Mouse (Mus musculus) midbrain, embryonic 15.5 days (tissue): ENCODE measurements at regions not wholly inside any gene's neighbourhood (a gene's known extent, or its start where the extent isn't known, plus 50 kb on each side); places are given as distances from the start of the nearest gene placed in this dataset.

Experiments used
- ATAC-seq: fragments of 200-750 bp; cut with Nextera tagmentation; replicated peaks from 2 replicates; pipeline ENCODE4 v1.8.0; 2017; ENCODE audit warnings: moderate TSS enrichment
- H3K27ac ChIP-seq: fragments of 300-500 bp; sonication (generic); 2 replicates; pipeline ENCODE4 v1.5.1; 2015; ENCODE audit warnings: mild to moderate bottlenecking, inconsistent platforms
- H3K27me3 ChIP-seq: fragments of 300-500 bp; sonication (generic); replicated peaks from 2 replicates; pipeline ENCODE4 v1.6.1; 2015; ENCODE audit warnings: inconsistent platforms
- H3K36me3 ChIP-seq: fragments of 300-500 bp; sonication (generic); replicated peaks from 2 replicates; pipeline ENCODE4 v1.6.1; 2015; ENCODE audit warnings: inconsistent platforms
- H3K4me1 ChIP-seq: fragments of 300-500 bp; sonication (generic); 2 replicates; pipeline ENCODE4 v1.6.1; 2015; ENCODE audit warnings: inconsistent platforms
- H3K4me2 ChIP-seq: fragments of 300-500 bp; sonication (generic); 2 replicates; pipeline ENCODE4 v1.6.1; 2015; ENCODE audit warnings: inconsistent platforms, mild to moderate bottlenecking, moderate library complexity
- H3K4me3 ChIP-seq: fragments of 300-500 bp; sonication (generic); 2 replicates; pipeline ENCODE4 v1.5.1; 2015; ENCODE audit warnings: mild to moderate bottlenecking, inconsistent platforms
- H3K9ac ChIP-seq: fragments of 300-500 bp; sonication (generic); 2 replicates; pipeline ENCODE4 v1.6.1; 2015; ENCODE audit warnings: mild to moderate bottlenecking, inconsistent platforms
- H3K9me3 ChIP-seq: fragments of 300-500 bp; sonication (generic); 2 replicates; pipeline ENCODE4 v1.6.1; 2016; ENCODE audit warnings: inconsistent platforms
- WGBS: fragments of 180-500 bp; shearing (Covaris S2); methylation state at CpG from one replicate; pipeline ENCODE4 v1.1.7; 2015; ENCODE audit warnings: mixed read lengths; 5-methylcytosine and 5-hydroxymethylcytosine counted together

DNA sequence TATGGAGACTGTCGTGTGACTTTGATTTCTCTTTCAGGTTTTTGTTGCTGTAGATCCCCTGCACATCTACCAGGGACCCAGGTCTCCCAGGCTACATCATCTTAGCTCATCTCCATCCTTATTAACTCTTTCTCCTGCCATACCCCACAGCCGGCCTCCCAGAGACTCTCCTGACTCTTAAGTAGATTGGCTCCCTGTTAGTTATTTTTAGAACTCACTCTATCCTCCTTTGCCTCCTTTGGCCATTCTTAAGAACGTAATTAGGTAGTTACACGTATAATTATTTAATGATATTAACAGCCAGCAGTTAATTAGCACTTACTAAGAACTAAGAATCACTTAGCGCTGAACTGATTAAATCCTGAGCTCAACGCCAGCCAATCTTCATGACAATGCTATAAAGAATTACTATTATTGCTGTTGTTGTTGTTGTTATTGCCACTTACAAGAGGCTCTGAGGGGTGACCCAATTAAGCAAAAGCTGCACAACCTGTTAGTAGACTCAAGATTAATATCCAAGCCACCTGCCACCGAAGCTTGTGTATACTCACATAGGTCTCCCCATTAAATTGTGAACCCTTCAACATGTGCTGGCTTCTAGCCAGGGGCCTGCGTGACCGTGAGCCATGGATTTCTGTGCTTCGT, 63.0 kb upstream of the Msx2 start:
- no peak for ATAC-seq
- WGBS: 71% methylated on average over 10 of the region's 10 CpGs
- Histone ChIP-seq H3K9me3 (no peaks in the 10 kb centered on the region), H3K9ac (no peak overlapping the region), H3K4me3 (no peak overlapping the region), H3K4me1 (no peaks in the 10 kb centered on the region), H3K36me3 (no peaks in the 10 kb centered on the region), H3K27ac (no peak overlapping the region), H3K4me2 (no peak overlapping the region), H3K27me3 (peaks cover 6% of the 10 kb centered on the region; the same call in 1 of the 2 replicates)

DNA sequence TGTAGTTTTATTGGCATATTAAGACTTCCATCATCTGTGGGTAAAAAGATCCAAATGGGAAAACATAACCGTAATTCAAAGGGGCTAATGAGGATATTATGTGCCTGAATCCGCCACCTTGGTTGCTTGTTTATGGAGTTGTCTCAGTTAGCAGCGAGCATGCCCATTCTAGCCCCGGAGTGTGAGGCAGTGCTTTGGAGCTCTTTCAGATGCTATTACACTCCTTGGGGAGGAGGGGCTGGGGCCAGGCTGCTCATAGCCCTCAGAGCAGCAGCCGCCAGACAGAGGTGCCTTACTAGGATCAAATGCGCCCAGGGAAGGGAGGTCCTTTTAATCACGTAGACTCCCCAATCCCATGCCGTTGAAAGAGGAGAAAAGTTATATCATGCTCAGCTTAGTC, 60.9 kb upstream of the Msx2 start:
- Histone ChIP-seq H3K36me3 (no peaks in the 10 kb centered on the region), H3K9ac (no peak overlapping the region), H3K27me3 (peaks cover 6% of the 10 kb centered on the region; the same call in 1 of the 2 replicates), H3K4me2 (no peak overlapping the region), H3K4me3 (no peak overlapping the region), H3K9me3 (no peaks in the 10 kb centered on the region), H3K4me1 (no peaks in the 10 kb centered on the region), H3K27ac (no peak overlapping the region)
- no peak for ATAC-seq
- whole genome bisulfite sequencing: 51% methylated on average over 8 of the region's 8 CpGs

DNA sequence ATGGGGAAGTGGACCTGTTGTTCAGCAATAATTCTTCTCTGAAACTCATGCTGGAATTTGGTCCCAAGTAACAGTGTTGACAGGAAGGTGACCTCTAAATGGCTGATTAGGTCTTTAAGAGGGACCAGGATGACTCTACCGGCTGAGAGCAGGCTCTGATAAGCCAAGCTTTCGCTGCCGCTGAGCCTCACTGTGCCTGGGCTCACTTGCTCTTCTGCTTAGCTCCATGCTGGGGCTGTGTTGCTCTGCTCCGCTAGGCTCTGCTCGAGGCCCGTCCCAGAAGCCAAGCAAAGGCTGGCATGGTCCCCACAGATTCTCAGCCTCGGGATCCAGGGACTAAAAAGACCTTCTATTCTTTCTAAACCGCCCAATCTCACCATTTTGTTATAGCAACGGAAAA, 54.0 kb upstream of the Msx2 start:
- H3K9me3 ChIP-seq: no peaks in the 10 kb centered on the region
- WGBS: 84% methylated on average over 9 of the region's 9 CpGs

DNA sequence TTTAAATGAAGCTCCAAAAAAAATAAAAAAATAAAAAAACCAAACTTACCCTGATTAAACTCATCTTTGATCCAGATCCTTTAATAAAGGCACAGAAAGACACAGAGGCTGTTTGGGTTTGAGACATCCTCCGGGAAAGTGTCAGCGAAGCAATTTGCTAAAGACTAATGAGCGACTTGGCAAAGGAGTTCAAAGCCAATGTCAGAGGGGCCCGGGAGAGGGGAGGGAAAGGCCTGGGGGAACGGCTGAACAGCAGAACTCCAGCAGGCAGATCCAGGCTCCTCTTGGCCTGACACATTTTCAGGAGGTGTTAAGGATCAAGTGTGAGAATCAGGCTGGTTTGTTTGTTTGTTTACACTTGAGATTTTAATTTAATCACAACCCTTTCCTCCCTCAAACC, 49.9 kb upstream of the Msx2 start:
- WGBS: 30% methylated on average over 5 of the region's 5 CpGs
- no peaks in the 10 kb centered on the region for H3K27me3 ChIP-seq

More for the DNA sequence above, 54.0 kb upstream of the Msx2 start:
- Histone ChIP-seq H3K36me3 (no peaks in the 10 kb centered on the region), H3K4me1 (no peaks in the 10 kb centered on the region), H3K9ac (no peak overlapping the region), H3K4me2 (no peak overlapping the region), H3K27me3 (peaks cover 10% of the 10 kb centered on the region; the same call in 1 of the 2 replicates), H3K4me3 (no peak overlapping the region), H3K27ac (no peak overlapping the region)
- ATAC-seq: no peak

More for the DNA sequence above, 49.9 kb upstream of the Msx2 start:
- H3K27ac ChIP-seq: no peak overlapping the region
- H3K4me3 ChIP-seq: no peak overlapping the region
- no peak overlapping the region for H3K9ac ChIP-seq
- H3K4me2 ChIP-seq: no peak overlapping the region
- no peaks in the 10 kb centered on the region for H3K9me3 ChIP-seq
- no peak for ATAC-seq
- peaks cover 16% of the 10 kb centered on the region for H3K4me1 ChIP-seq
- H3K36me3 ChIP-seq: no peaks in the 10 kb centered on the region
